In the genomic region with DNA sequence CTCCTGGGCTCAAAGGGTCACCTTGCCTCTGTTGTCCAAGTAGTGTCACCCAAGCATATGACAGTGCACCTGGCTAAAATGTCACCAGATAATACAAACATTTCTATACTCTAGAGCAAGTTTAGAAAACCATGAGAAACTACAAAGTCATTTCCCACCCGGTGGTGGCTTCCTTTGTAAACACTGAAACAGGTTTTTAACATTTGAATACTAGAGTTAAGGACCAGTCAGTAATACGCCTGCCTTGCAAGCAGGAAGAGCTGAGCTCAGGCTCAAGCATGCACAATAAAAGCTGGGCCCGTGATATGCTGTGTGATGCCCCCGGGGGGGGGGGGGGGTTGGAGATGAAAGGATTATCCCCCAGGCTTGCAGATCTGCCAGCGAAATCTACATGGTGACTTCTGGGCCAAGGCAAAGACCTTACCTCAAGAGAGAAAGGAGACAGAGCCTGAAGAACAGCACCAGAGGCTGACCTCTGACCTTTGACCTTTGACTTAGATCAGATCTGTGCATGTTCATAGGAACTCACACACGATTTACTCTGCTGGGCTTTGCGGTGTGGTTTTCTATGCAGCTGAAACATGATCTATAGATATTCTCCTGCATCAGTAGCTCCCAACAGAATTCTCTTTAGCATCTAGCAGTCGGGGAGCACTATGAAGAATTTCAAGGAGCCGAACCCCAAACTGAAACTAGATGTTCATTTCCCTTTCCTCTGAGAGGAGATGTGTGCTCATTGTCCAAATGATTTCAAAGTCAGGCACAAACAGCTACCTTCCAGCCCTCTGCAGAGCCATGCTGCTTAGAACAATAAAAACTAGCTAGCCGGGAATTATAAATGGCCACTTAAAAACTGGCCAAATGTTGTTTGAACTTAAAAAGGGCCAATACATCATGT, we compare ENCODE assay signal across 17 mouse cellular contexts.
DNase-seq lines count a peak whose midpoint lies in the region; ATAC-seq and TF ChIP-seq lines count a peak whose summit lies in the region.
"Had no signal": no experiment of that assay in that cellular context is flagged by ENCODE, and none has a peak within 500 bp of the region (broad histone marks: within the 10 kb centered on the region; RNA-seq: fewer than 3 reads in every experiment).

No protein-coding gene starts in this region.

- H3K4me1 ChIP-seq in hindbrain, embryonic 11.5 days (replicated peaks; ENCODE audit: control insufficient read depth, insufficient read depth, low read length), result peaks cover 6% of the 10 kb centered on the region; the same call in 1 of the 2 replicates
- no peaks in the 10 kb centered on the region for H3K4me1 ChIP-seq in hindbrain, postnatal 0 days (ENCODE audit: insufficient read depth, low read length)
- peaks cover 10% of the 10 kb centered on the region for H3K4me1 ChIP-seq in hindbrain, embryonic 14.5 days (replicated peaks; ENCODE audit: control insufficient read depth, insufficient read depth, low read length)
- peaks cover 9% of the 10 kb centered on the region for H3K4me1 ChIP-seq in forebrain, embryonic 16.5 days (replicated peaks; ENCODE audit: control insufficient read depth, insufficient read depth, low read length)

- no peak for TF ChIP-seq CTCF in hindbrain, postnatal 0 days (IDR thresholded peaks at IDR 0.05; ENCODE audit: low read depth)

- H3K9me3 ChIP-seq in hindbrain, embryonic 11.5 days (ENCODE audit: control insufficient read depth, low read length), result no peaks in the 10 kb centered on the region
- no peaks in the 10 kb centered on the region for H3K9me3 ChIP-seq in hindbrain, postnatal 0 days (ENCODE audit: low read length)
- H3K9me3 ChIP-seq in hindbrain, embryonic 14.5 days (ENCODE audit: control insufficient read depth, low read length), result no peaks in the 10 kb centered on the region
- no peaks in the 10 kb centered on the region for H3K9me3 ChIP-seq in forebrain, embryonic 16.5 days (ENCODE audit: control insufficient read depth, low read length)
- H3K9me3 ChIP-seq: liver, embryonic 15.5 days; neural tube, embryonic 12.5 days had no signal

- H3K4me3 ChIP-seq in hindbrain, embryonic 11.5 days (ENCODE audit: low read depth, low read length), result no peak overlapping the region
- H3K4me3 ChIP-seq in hindbrain, postnatal 0 days (ENCODE audit: low read length), result no peak overlapping the region
- H3K4me3 ChIP-seq in hindbrain, embryonic 14.5 days (replicated peaks; ENCODE audit: low read length), result no peak overlapping the region
- H3K4me3 ChIP-seq in forebrain, embryonic 16.5 days (replicated peaks; ENCODE audit: low read length), result no peak overlapping the region
- H3K4me3 ChIP-seq: layer of hippocampus, adult 2 months; liver, embryonic 15.5 days; neural tube, embryonic 12.5 days had no signal

- no peaks in the 10 kb centered on the region for H3K36me3 ChIP-seq in hindbrain, embryonic 11.5 days (ENCODE audit: control insufficient read depth, insufficient read depth, low read length)
- H3K36me3 ChIP-seq in hindbrain, postnatal 0 days (ENCODE audit: insufficient read depth, low read length), result no peaks in the 10 kb centered on the region
- H3K36me3 ChIP-seq in hindbrain, embryonic 14.5 days (replicated peaks; ENCODE audit: control insufficient read depth, insufficient read depth), result no peaks in the 10 kb centered on the region
- no peaks in the 10 kb centered on the region for H3K36me3 ChIP-seq in forebrain, embryonic 16.5 days (ENCODE audit: control insufficient read depth, insufficient read depth)
- H3K36me3 ChIP-seq: liver, embryonic 15.5 days; neural tube, embryonic 12.5 days had no signal

- no peaks in the 10 kb centered on the region for H3K27me3 ChIP-seq in hindbrain, embryonic 11.5 days (ENCODE audit: control insufficient read depth, insufficient read depth, low read length)
- H3K27me3 ChIP-seq in hindbrain, postnatal 0 days (ENCODE audit: insufficient read depth, low read length), result no peaks in the 10 kb centered on the region
- H3K27me3 ChIP-seq in hindbrain, embryonic 14.5 days (ENCODE audit: control insufficient read depth, insufficient read depth, low read length), result no peaks in the 10 kb centered on the region
- no peaks in the 10 kb centered on the region for H3K27me3 ChIP-seq in forebrain, embryonic 16.5 days (replicated peaks; ENCODE audit: control insufficient read depth, insufficient read depth, low read length)
- H3K27me3 ChIP-seq: liver, embryonic 15.5 days; neural tube, embryonic 12.5 days had no signal

- H3K27ac ChIP-seq in hindbrain, embryonic 11.5 days (ENCODE audit: low read depth, low read length), result 0 out of 2 replicates have a peak overlapping the region, but pooled peaks have one; percentile 9
- H3K27ac ChIP-seq in hindbrain, postnatal 0 days, result no peak overlapping the region
- no peak overlapping the region for H3K27ac ChIP-seq in hindbrain, embryonic 14.5 days
- H3K27ac ChIP-seq in forebrain, embryonic 16.5 days (ENCODE audit: low read length), result no peak overlapping the region
- H3K27ac ChIP-seq: layer of hippocampus, adult 2 months; liver, embryonic 15.5 days; macrophage; neural tube, embryonic 12.5 days had no signal

- no peak overlapping the region for H3K4me2 ChIP-seq in hindbrain, embryonic 11.5 days (replicated peaks; ENCODE audit: low read depth, low read length)
- no peak overlapping the region for H3K4me2 ChIP-seq in hindbrain, postnatal 0 days (ENCODE audit: low read depth, low read length)
- no peak overlapping the region for H3K4me2 ChIP-seq in hindbrain, embryonic 14.5 days (replicated peaks)
- no peak overlapping the region for H3K4me2 ChIP-seq in forebrain, embryonic 16.5 days (ENCODE audit: low read length)
- H3K4me2 ChIP-seq: liver, embryonic 15.5 days; neural tube, embryonic 12.5 days had no signal

- ATAC-seq in hindbrain, embryonic 11.5 days (ENCODE audit: low FRiP score), result no peak
- no peak for ATAC-seq in hindbrain, postnatal 0 days
- no peak for ATAC-seq in hindbrain, embryonic 14.5 days (ENCODE audit: low FRiP score)
- no peak for ATAC-seq in forebrain, embryonic 16.5 days

- DNase-seq in hindbrain, embryonic 11.5 days (ENCODE audit: low spot score), result peak; percentile 51
- DNase-seq in hindbrain, postnatal 0 days (ENCODE audit: low spot score), result no peak
- peak; percentile 26 for DNase-seq in thymus, postnatal 14 days
- DNase-seq in thymus, postnatal 4 days, result no peak
- DNase-seq in hindbrain, embryonic 14.5 days (ENCODE audit: low spot score), result no peak
- DNase-seq in yolk sac, embryonic 10.5 days (ENCODE audit: low spot score), result peak; percentile 69
- DNase-seq in left cerebral cortex, adult 9 months (ENCODE audit: low spot score in 2 of 2), result no peak
- DNase-seq: cerebellum, postnatal 36 days; heart, postnatal 14 days; kidney, adult 8-10 months; right cerebral cortex, adult 18-20 months; thymus, adult 2 months had no signal

- no peak overlapping the region for H3K9ac ChIP-seq in hindbrain, embryonic 11.5 days (ENCODE audit: low read depth, low read length)
- H3K9ac ChIP-seq in hindbrain, postnatal 0 days (replicated peaks; ENCODE audit: low read length), result no peak overlapping the region
- H3K9ac ChIP-seq in hindbrain, embryonic 14.5 days, result 0 out of 2 replicates have a peak overlapping the region, but pooled peaks have one; percentile 13
- H3K9ac ChIP-seq in forebrain, embryonic 16.5 days (replicated peaks; ENCODE audit: low read depth, low read length), result no peak overlapping the region
- H3K9ac ChIP-seq: liver, embryonic 15.5 days; neural tube, embryonic 12.5 days had no signal

- WGBS in hindbrain, embryonic 11.5 days, result 26% methylated on average over 10 of the region's 10 CpGs
- WGBS in hindbrain, postnatal 0 days, result 34% methylated on average over 10 of the region's 10 CpGs
- 33% methylated on average over 10 of the region's 10 CpGs for WGBS in hindbrain, embryonic 14.5 days
- 42% methylated on average over 10 of the region's 10 CpGs for WGBS in forebrain, embryonic 16.5 days

Comparison
In these comparisons a context has a peak if more than half of its experiments do, and no peak if none do; other contexts are left out.
1. DNase-seq: peak in hindbrain, embryonic 11.5 days (single experiment), thymus, postnatal 14 days (single experiment) and yolk sac, embryonic 10.5 days (single experiment); none in hindbrain, postnatal 0 days (single experiment), thymus, postnatal 4 days (single experiment), hindbrain, embryonic 14.5 days (single experiment) and left cerebral cortex, adult 9 months (0 of 2).